Mouse (Mus musculus): ENCODE data around the gene Abhd12b.
"Not testable (repeated sequence)": the region's sequence is repeated elsewhere in the genome, so short reads cannot be mapped to it uniquely, and the experiment has no call there.

Abhd12b gene

GRCm38 (mm10) chr12:70139871-70140270 is 14.1 kb upstream of the Abhd12b start:
- no peak for DNase-seq (ENCODE audit: low spot score)

GRCm38 (mm10) chr12:70140542-70140941 is 13.4 kb upstream of the Abhd12b start:
- no peak for DNase-seq (ENCODE audit: low spot score)

GRCm38 (mm10) chr12:70140993-70141576 is 12.9 kb upstream of the Abhd12b start:
- no peak for DNase-seq (ENCODE audit: low spot score)

GRCm38 (mm10) chr12:70144106-70144587 is 9.8 kb upstream of the Abhd12b start:
- DNase-seq (ENCODE audit: low spot score) = not testable (repeated sequence)

GRCm38 (mm10) chr12:70144637-70145448 is 9.1 kb upstream of the Abhd12b start:
- DNase-seq (ENCODE audit: low spot score) = no peak

GRCm38 (mm10) chr12:70145586-70145985 is 8.4 kb upstream of the Abhd12b start:
- DNase-seq (ENCODE audit: low spot score) = no peak

GRCm38 (mm10) chr12:70147986-70148630 is 5.8 kb upstream of the Abhd12b start:
- DNase-seq (ENCODE audit: low spot score) = no peak

- no peak for DNase-seq (ENCODE audit: low spot score)
Measured at GRCm38 (mm10) chr12:70148631-70149265, 5.2 kb upstream of the Abhd12b start.

- DNase-seq (ENCODE audit: low spot score) = no peak
Measured at GRCm38 (mm10) chr12:70156222-70156621, 2.3 kb downstream of the Abhd12b start.

- no peak for DNase-seq (ENCODE audit: low spot score)
Measured at GRCm38 (mm10) chr12:70157292-70158066, 3.5 kb downstream of the Abhd12b start.

GRCm38 (mm10) chr12:70161057-70161456 is 7.1 kb downstream of the Abhd12b start:
- no peak for DNase-seq (ENCODE audit: low spot score)

- no peak for DNase-seq (ENCODE audit: low spot score)
Measured at GRCm38 (mm10) chr12:70164741-70165140, 10.8 kb downstream of the Abhd12b start.

GRCm38 (mm10) chr12:70167950-70168349 is 14.0 kb downstream of the Abhd12b start:
- no peak for DNase-seq (ENCODE audit: low spot score)

GRCm38 (mm10) chr12:70169969-70170368 is 16.0 kb downstream of the Abhd12b start:
- no peak for DNase-seq (ENCODE audit: low spot score)

GRCm38 (mm10) chr12:70183507-70183906 is 29.6 kb downstream of the Abhd12b start:
- DNase-seq (ENCODE audit: low spot score) = not testable (repeated sequence)

- DNase-seq (ENCODE audit: low spot score) = no peak
Measured at GRCm38 (mm10) chr12:70184173-70184783, 30.3 kb downstream of the Abhd12b start.

- DNase-seq (ENCODE audit: low spot score) = no peak
Measured at GRCm38 (mm10) chr12:70192267-70192727, 38.4 kb downstream of the Abhd12b start.

GRCm38 (mm10) chr12:70195426-70195825 is 41.5 kb downstream of the Abhd12b start:
- DNase-seq (ENCODE audit: low spot score) = no peak

- DNase-seq (ENCODE audit: low spot score) = no peak
Measured at GRCm38 (mm10) chr12:70196341-70196740, 42.4 kb downstream of the Abhd12b start.

GRCm38 (mm10) chr12:70201926-70202529 is 48.1 kb downstream of the Abhd12b start:
- DNase-seq (ENCODE audit: low spot score) = no peak

GRCm38 (mm10) chr12:70204433-70204832 is 50.5 kb downstream of the Abhd12b start:
- DNase-seq (ENCODE audit: low spot score) = no peak

All from urinary bladder, postnatal 10 days (tissue).